Mouse (Mus musculus) CH12.LX (cell line): ENCODE data around the gene Nufip2. TPM values are rescaled to one million over a fixed set of nuclear protein-coding genes. Genes with fewer than 3 reads are reported as not detected.

ENCODE experiments used
- DNase-seq: peaks from one replicate; pipeline ENCODE4 v3.0.0-alpha.2; 2013; ENCODE audit errors: extremely low read depth
- H3K27ac ChIP-seq: 2 replicates; pipeline ENCODE4 v1.5.1; 2012; ENCODE audit warnings: low read depth, mild to moderate bottlenecking, control low read depth, moderate library complexity; ENCODE audit not compliant: insufficient read depth
- H3K27me3 ChIP-seq: replicated peaks from 2 replicates; pipeline ENCODE3; 2012; ENCODE audit warnings: inconsistent platforms
- H3K36me3 ChIP-seq, 2 experiments: replicated peaks in 1 of 2; 2 replicates each; pipeline versions ENCODE3 to v1.6.1; 2012; ENCODE audit warnings: inconsistent platforms in 1 of 2, low read length in 1 of 2, mild to moderate bottlenecking in 1 of 2, mixed read lengths in 1 of 2, moderate library complexity in 1 of 2; ENCODE audit not compliant: control insufficient read depth in 1 of 2, insufficient read depth in 1 of 2
- H3K4me1 ChIP-seq, 2 experiments: 2 replicates each; pipeline ENCODE4 v1.6.1; 2012; ENCODE audit warnings: inconsistent platforms in 1 of 2, moderate library complexity in 1 of 2; ENCODE audit not compliant: insufficient read depth in 2 of 2, control insufficient read depth in 1 of 2
- H3K4me2 ChIP-seq: 2 replicates; pipeline ENCODE4 v1.6.1; 2012; ENCODE audit warnings: low read depth, mild to moderate bottlenecking, control low read depth; ENCODE audit not compliant: poor library complexity, insufficient read depth, severe bottlenecking
- H3K4me3 ChIP-seq, 3 experiments: fragments of 150-350 bp in 1 of 3; sonication (generic) in 1 of 3; replicated peaks in 1 of 3; 2 replicates each; pipeline versions ENCODE3 to v1.5.1; 2011 to 2012; ENCODE audit warnings: low read depth in 2 of 3, low read length in 2 of 3, mild to moderate bottlenecking in 2 of 3, moderate library complexity in 2 of 3, control low read depth in 1 of 3, improper control_type of control experiment in 1 of 3, inconsistent platforms in 1 of 3, mixed read lengths in 1 of 3; ENCODE audit not compliant: poor library complexity in 1 of 3
- H3K79me2 ChIP-seq: replicated peaks from 2 replicates; pipeline ENCODE4 v1.6.1; 2012; ENCODE audit warnings: mild to moderate bottlenecking, moderate library complexity; ENCODE audit not compliant: control insufficient read depth, poor library complexity, insufficient read depth, severe bottlenecking; ENCODE audit errors: extremely low read depth
- H3K9ac ChIP-seq: 2 replicates; pipeline ENCODE4 v1.6.1; 2012; ENCODE audit warnings: low read depth, mild to moderate bottlenecking, control low read depth, moderate library complexity; ENCODE audit not compliant: insufficient read depth
- H3K9me3 ChIP-seq: replicated peaks from 2 replicates; pipeline ENCODE3; 2012; ENCODE audit warnings: low read length, inconsistent platforms, mixed read lengths
- CHD2 ChIP-seq: IDR thresholded peaks from 2 replicates; pipeline ENCODE4 v1.6.1; 2011; ENCODE audit warnings: low read length, improper control_type of control experiment
- CTCF ChIP-seq, 2 experiments: IDR thresholded peaks in 1 of 2; conservative IDR thresholded peaks in 1 of 2; 2 replicates each; pipeline ENCODE4 v1.5.1; 2011 to 2012; ENCODE audit warnings: low read depth in 2 of 2, low read length in 2 of 2, improper control_type of control experiment in 1 of 2, inconsistent platforms in 1 of 2, mild to moderate bottlenecking in 1 of 2, moderate library complexity in 1 of 2
- E2F4 ChIP-seq: IDR thresholded peaks from 2 replicates; pipeline ENCODE4 v1.6.1; 2011; ENCODE audit warnings: low read depth, low read length, improper control_type of control experiment; ENCODE audit not compliant: insufficient replicate concordance
- ELF1 ChIP-seq: IDR thresholded peaks from 2 replicates; pipeline ENCODE4 v1.6.1; 2014; ENCODE audit warnings: low read depth, mild to moderate bottlenecking, inconsistent platforms, low read length, improper control_type of control experiment
- EP300 ChIP-seq: IDR thresholded peaks from 2 replicates; pipeline ENCODE4 v1.6.1; 2011; ENCODE audit warnings: low read length, improper control_type of control experiment
- GABPA ChIP-seq: IDR thresholded peaks from 2 replicates; pipeline ENCODE4 v1.6.1; 2012; ENCODE audit warnings: low read depth, low read length, improper control_type of control experiment, inconsistent platforms; ENCODE audit not compliant: insufficient replicate concordance
- HCFC1 ChIP-seq: IDR thresholded peaks from 2 replicates; pipeline ENCODE4 v1.6.1; 2012; ENCODE audit warnings: low read depth, mild to moderate bottlenecking, inconsistent platforms, low read length, improper control_type of control experiment
- IRF4 ChIP-seq: IDR thresholded peaks from 2 replicates; pipeline ENCODE4 v1.6.1; 2014; ENCODE audit warnings: low read depth, mild to moderate bottlenecking, inconsistent platforms, low read length, improper control_type of control experiment
- JUN ChIP-seq: IDR thresholded peaks from 2 replicates; pipeline ENCODE4 v1.6.1; 2011; ENCODE audit warnings: low read depth, mild to moderate bottlenecking, low read length, improper control_type of control experiment, moderate library complexity; ENCODE audit not compliant: insufficient read depth
- JUND ChIP-seq: conservative IDR thresholded peaks from 2 replicates; pipeline ENCODE4 v1.6.1; 2011; ENCODE audit warnings: low read depth, low read length, improper control_type of control experiment
- KAT2A ChIP-seq: IDR thresholded peaks from 2 replicates; pipeline ENCODE4 v1.6.1; 2012; ENCODE audit warnings: low read length, improper control_type of control experiment, inconsistent platforms; ENCODE audit not compliant: insufficient replicate concordance
- MAFK ChIP-seq: IDR thresholded peaks from 2 replicates; pipeline ENCODE4 v1.6.1; 2011; ENCODE audit warnings: low read length, improper control_type of control experiment; ENCODE audit not compliant: insufficient replicate concordance
- MAX ChIP-seq: IDR thresholded peaks from 2 replicates; pipeline ENCODE4 v1.6.1; 2011; ENCODE audit warnings: low read length, improper control_type of control experiment
- MEF2A ChIP-seq: IDR thresholded peaks from 2 replicates; pipeline ENCODE4 v1.6.1; 2014; ENCODE audit warnings: low read depth, mild to moderate bottlenecking, inconsistent platforms, low read length, improper control_type of control experiment, borderline replicate concordance
- MYC ChIP-seq: IDR thresholded peaks from 2 replicates; pipeline ENCODE4 v1.6.1; 2011; ENCODE audit warnings: low read depth, mild to moderate bottlenecking, improper control_type of control experiment, low read length
- NELFE ChIP-seq: IDR thresholded peaks from 2 replicates; pipeline ENCODE4 v1.6.1; 2011; ENCODE audit warnings: low read depth, low read length, improper control_type of control experiment
- NRF1 ChIP-seq: IDR thresholded peaks from 2 replicates; pipeline ENCODE4 v1.6.1; 2014; ENCODE audit warnings: low read depth, mild to moderate bottlenecking, inconsistent platforms, low read length, improper control_type of control experiment, moderate library complexity
- PAX5 ChIP-seq: IDR thresholded peaks from 2 replicates; pipeline ENCODE4 v1.6.1; 2012; ENCODE audit warnings: low read length, inconsistent platforms, mixed read lengths
- POLR2A ChIP-seq: IDR thresholded peaks from 2 replicates; pipeline ENCODE4 v1.6.1; 2011; ENCODE audit warnings: low read depth, mild to moderate bottlenecking, improper control_type of control experiment, low read length
- RCOR1 ChIP-seq: conservative IDR thresholded peaks from 2 replicates; pipeline ENCODE4 v1.6.1; 2012; ENCODE audit warnings: low read depth, mild to moderate bottlenecking, inconsistent platforms, low read length, improper control_type of control experiment
- SIN3A ChIP-seq: IDR thresholded peaks from 2 replicates; pipeline ENCODE4 v1.6.1; 2012; ENCODE audit warnings: low read length, improper control_type of control experiment, inconsistent platforms
- SMC3 ChIP-seq: IDR thresholded peaks from 2 replicates; pipeline ENCODE4 v1.6.1; 2011; ENCODE audit warnings: low read depth, low read length, improper control_type of control experiment
- TCF12 ChIP-seq: IDR thresholded peaks from 2 replicates; pipeline ENCODE4 v1.6.1; 2014; ENCODE audit warnings: low read depth, mild to moderate bottlenecking, inconsistent platforms, low read length, improper control_type of control experiment
- UBTF ChIP-seq: IDR thresholded peaks from 2 replicates; pipeline ENCODE4 v1.6.1; 2012; ENCODE audit warnings: low read depth, mild to moderate bottlenecking, inconsistent platforms, low read length, improper control_type of control experiment, moderate library complexity
- USF1 ChIP-seq: IDR thresholded peaks from 2 replicates; pipeline ENCODE4 v1.6.1; 2014; ENCODE audit warnings: low read depth, mild to moderate bottlenecking, inconsistent platforms, low read length, improper control_type of control experiment
- ZC3H11A ChIP-seq: IDR thresholded peaks from 2 replicates; pipeline ENCODE4 v1.6.1; 2012; ENCODE audit warnings: low read depth, mild to moderate bottlenecking, inconsistent platforms, low read length, improper control_type of control experiment
- dilution Hi-C: fragments of 300-500 bp; cut with MboI; formaldehyde crosslinking; loops from 2 replicates; pipeline ENCODE4 v1.14.3; 2020; ENCODE audit warnings: low sequenced_read_pairs; ENCODE audit not compliant: extremely low pct_unique_long_range_greater_than_20kb, extremely low pct_ligation_motif_present
- in situ Hi-C: fragments of 300-500 bp; cut with MboI; formaldehyde crosslinking; loops from 3 replicates; pipeline ENCODE4 v1.14.3; 2019; ENCODE audit warnings: low sequenced_read_pairs, low pct_ligation_motif_present, low pct_unique_long_range_greater_than_20kb, mixed read lengths
- polyA plus RNA-seq: library from polyadenylated mRNA; unstranded; fragments of >175 nt; gene quantifications from 2 replicates; pipeline ENCODE4 v1.2.1, GENCODE M21; 2012; ENCODE audit warnings: low read depth; ENCODE audit not compliant: insufficient read length
- total RNA-seq, 2 experiments: library from RNA; depleted of rRNA; stranded (reverse); fragments of 300-350 nt in 1 of 2; fragments of >200 nt in 1 of 2; gene quantifications; 2 replicates each; pipeline ENCODE4 v1.2.3; 2012 to 2014

The Nufip2 gene
- total and polyA plus RNA-seq, 3 experiments: 29.6 to 53.6 (median 41.2) TPM

- TF ChIP-seq CHD2 (no peak), NELFE (no peak), POLR2A (no peak), SMC3 (no peak), TCF12 (no peak), JUND (no peak)
Observed at GRCm38 (mm10) chr11:77775701-77776400, 89.9 kb downstream of the Nufip2 start (continued).

- no peak overlapping the region for H3K27ac ChIP-seq
- in situ Hi-C loops (loop anchor here (25.0 kb wide), 1 partner anchor 665 kb away; no protein-coding TSS in a partner anchor), dilution Hi-C loops (no loop called here)
Observed at GRCm38 (mm10) chr11:77777436-77777835, 91.5 kb downstream of the Nufip2 start.

GRCm38 (mm10) chr11:77777937-77778336, 92.0 kb downstream of the Nufip2 start:
- no peak overlapping the region for H3K9ac ChIP-seq
- peaks cover 5 to 13% of the 10 kb centered on the region in 2 experiments; a peak in 3 of 4 replicates for H3K4me1 ChIP-seq
- H3K9me3 ChIP-seq: no peaks in the 10 kb centered on the region
- H3K27me3 ChIP-seq: no peaks in the 10 kb centered on the region
- no peak overlapping the region for H3K4me3 ChIP-seq
- in situ Hi-C loops (loop anchor here (25.0 kb wide), 1 partner anchor 666 kb away; no protein-coding TSS in a partner anchor), dilution Hi-C loops (no loop called here)
- TF ChIP-seq SMC3: no peak
- TF ChIP-seq IRF4: no peak
- TF ChIP-seq TCF12: no peak
- TF ChIP-seq USF1: no peak
- TF ChIP-seq UBTF: no peak
- no peak for TF ChIP-seq ELF1
- no peak for TF ChIP-seq NELFE
- TF ChIP-seq HCFC1: no peak
- no peak for TF ChIP-seq EP300
- no peak for TF ChIP-seq JUN
- TF ChIP-seq MAFK: no peak
- TF ChIP-seq MAX: no peak
- TF ChIP-seq MYC: no peak
- TF ChIP-seq RCOR1: no peak
- H3K79me2 ChIP-seq: no peaks in the 10 kb centered on the region
- DNase-seq: no peak
- no peak overlapping the region for H3K4me2 ChIP-seq
- no peak overlapping the region for H3K27ac ChIP-seq
- H3K36me3 ChIP-seq: peaks cover 0 to 14% of the 10 kb centered on the region in 2 experiments

More at GRCm38 (mm10) chr11:77777436-77777835, 91.5 kb downstream of the Nufip2 start:
- no peaks in the 10 kb centered on the region for H3K27me3 ChIP-seq
- no peaks in the 10 kb centered on the region for H3K79me2 ChIP-seq
- no peak overlapping the region for H3K9ac ChIP-seq
- no peaks in the 10 kb centered on the region for H3K9me3 ChIP-seq
- no peak for DNase-seq
- no peak for TF ChIP-seq MEF2A
- TF ChIP-seq KAT2A: no peak
- no peak for TF ChIP-seq MAFK
- TF ChIP-seq JUN: no peak
- TF ChIP-seq SIN3A: no peak
- TF ChIP-seq PAX5: no peak
- no peak for TF ChIP-seq POLR2A
- no peak for TF ChIP-seq CHD2
- TF ChIP-seq E2F4: no peak
- no peak for TF ChIP-seq CTCF (conservative IDR thresholded peaks at IDR 0.05 in 1 of 2, IDR thresholded peaks at IDR 0.05 in 1 of 2; ENCODE audit: low read depth in 2 of 2, low read length in 2 of 2)
- TF ChIP-seq GABPA: no peak
- TF ChIP-seq IRF4: no peak
- no peak for TF ChIP-seq ZC3H11A
- TF ChIP-seq UBTF: no peak
- TF ChIP-seq NRF1: no peak
- TF ChIP-seq HCFC1: no peak
- TF ChIP-seq JUND: no peak
- no peak overlapping the region for H3K4me2 ChIP-seq
- no peak overlapping the region for H3K4me3 ChIP-seq
- H3K4me1 ChIP-seq: peaks cover 5 to 13% of the 10 kb centered on the region in 2 experiments; a peak in 3 of 4 replicates
- H3K36me3 ChIP-seq: peaks cover 0 to 14% of the 10 kb centered on the region in 2 experiments
